Mouse (Mus musculus): ENCODE measurements around the gene Stxbp6. TPM values are rescaled to one million over a fixed set of nuclear protein-coding genes. Genes with fewer than 3 reads are reported as not detected.
A peak's percentile ranks its signal among the peaks of the same experiment; 100 is the strongest.

Gene Stxbp6
- polyA plus RNA-seq, 1 experiment from 2014 or later: 11.5 TPM

DNA sequence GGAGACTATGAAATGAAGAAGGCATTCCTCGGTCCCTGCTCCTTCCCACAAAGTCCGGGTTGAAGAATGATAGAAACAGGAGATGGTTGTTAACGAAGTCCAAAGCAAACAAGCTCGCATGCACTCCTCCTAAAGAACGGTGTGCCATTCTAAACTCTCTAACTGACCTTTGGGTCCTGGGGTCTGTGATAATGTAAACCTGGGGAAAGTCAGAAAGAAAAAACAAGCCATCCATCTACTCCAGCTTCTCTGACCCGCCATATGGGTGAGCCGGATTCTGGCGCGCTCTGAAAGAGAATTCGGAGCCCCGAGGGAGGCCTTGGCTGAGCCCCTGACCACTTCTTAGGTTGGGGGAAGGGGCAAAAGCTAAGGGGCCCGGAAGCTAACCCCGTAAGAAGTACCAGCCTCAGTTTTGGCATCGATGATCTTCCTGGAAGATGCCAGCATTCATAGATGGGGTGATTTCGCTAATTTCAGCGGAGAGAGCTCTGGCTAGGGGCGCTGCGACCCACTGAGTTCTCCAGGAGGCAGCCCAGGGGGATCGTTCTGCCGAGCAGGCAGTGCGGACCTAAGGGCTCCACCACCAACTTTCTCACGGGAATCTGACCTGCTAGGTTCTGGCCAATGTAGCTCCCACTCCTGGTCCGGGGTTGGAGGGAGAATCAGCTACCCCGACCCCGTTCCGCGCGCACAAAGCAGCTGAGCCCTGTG, 1.0 kb downstream of the Stxbp6 start:
- Histone ChIP-seq H3K27me3 (peaks cover 3% of the 10 kb centered on the region; the same call in 1 of the 2 replicates), H3K27ac (peak overlapping the region; percentile 71), H3K9me3 (replicated peaks) (no peaks in the 10 kb centered on the region), H3K4me3 (peak overlapping the region; percentile 72), H3K9ac (peak overlapping the region; percentile 74), H3K4me2 (replicated peaks) (peak overlapping the region; percentile 100), H3K4me1 (peaks cover 10% of the 10 kb centered on the region; the same call in 1 of the 2 replicates), H3K36me3 (no peaks in the 10 kb centered on the region)
- under 1% methylated on average over 28 of the region's 28 CpGs for WGBS
- peak; percentile 66 for ATAC-seq (ENCODE audit: low FRiP score)

DNA sequence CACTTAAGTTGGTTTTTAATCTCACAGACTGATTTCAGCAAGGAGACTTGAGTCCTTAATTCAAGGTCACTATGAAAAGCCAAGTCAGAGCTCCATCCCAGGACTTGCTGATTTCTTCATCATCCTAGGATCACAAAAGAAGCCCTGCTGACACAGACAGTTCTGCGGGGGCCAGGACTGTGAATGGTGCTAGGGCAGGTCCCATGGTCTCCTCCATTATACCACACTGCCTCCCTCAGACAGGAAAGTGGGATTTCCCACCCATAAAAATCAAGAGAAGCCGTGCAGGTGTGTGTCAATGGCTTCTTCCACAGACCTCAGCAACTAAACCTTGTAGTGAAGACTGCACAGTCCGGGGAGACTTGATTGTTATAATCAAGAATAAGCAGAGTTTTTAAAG, 2.3 kb downstream of the Stxbp6 start:
- 59% methylated on average over 3 of the region's 3 CpGs for WGBS
- Histone ChIP-seq H3K9ac (no peak overlapping the region), H3K27ac (no peak overlapping the region), H3K4me2 (replicated peaks) (no peak overlapping the region), H3K9me3 (replicated peaks) (no peaks in the 10 kb centered on the region), H3K27me3 (peaks cover 3% of the 10 kb centered on the region; the same call in 1 of the 2 replicates), H3K36me3 (no peaks in the 10 kb centered on the region), H3K4me1 (peaks cover 10% of the 10 kb centered on the region; the same call in 1 of the 2 replicates), H3K4me3 (no peak overlapping the region)
- ATAC-seq (ENCODE audit: low FRiP score): no peak

DNA sequence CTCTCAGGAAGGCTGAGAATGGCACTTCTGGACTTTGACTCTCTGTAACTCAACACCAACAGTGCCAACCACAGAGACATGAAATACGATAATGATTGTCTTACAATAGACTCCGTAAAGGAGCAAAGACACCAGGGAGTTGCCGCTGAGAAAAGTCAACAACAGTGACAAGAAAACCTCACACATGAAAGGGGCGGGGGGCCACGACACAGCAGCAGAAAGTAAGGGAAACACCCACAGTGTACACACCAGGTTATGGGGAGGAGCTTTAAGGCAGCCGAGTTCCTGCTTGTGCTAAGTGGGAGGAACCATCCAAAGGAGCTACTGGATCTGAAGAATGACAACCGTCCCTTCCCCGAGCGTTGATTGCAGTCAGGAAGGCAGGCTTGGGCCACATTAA, 4.3 kb downstream of the Stxbp6 start:
- H3K27ac ChIP-seq: no peak overlapping the region
- H3K27me3 ChIP-seq: no peaks in the 10 kb centered on the region
- H3K4me2 ChIP-seq (replicated peaks): no peak overlapping the region
- 51% methylated on average over 9 of the region's 9 CpGs for WGBS
- H3K9me3 ChIP-seq (replicated peaks): no peaks in the 10 kb centered on the region
- H3K4me3 ChIP-seq: no peak overlapping the region
- peaks cover 14% of the 10 kb centered on the region for H3K4me1 ChIP-seq
- no peak overlapping the region for H3K9ac ChIP-seq
- ATAC-seq (ENCODE audit: low FRiP score): no peak
- H3K36me3 ChIP-seq: no peaks in the 10 kb centered on the region

DNA sequence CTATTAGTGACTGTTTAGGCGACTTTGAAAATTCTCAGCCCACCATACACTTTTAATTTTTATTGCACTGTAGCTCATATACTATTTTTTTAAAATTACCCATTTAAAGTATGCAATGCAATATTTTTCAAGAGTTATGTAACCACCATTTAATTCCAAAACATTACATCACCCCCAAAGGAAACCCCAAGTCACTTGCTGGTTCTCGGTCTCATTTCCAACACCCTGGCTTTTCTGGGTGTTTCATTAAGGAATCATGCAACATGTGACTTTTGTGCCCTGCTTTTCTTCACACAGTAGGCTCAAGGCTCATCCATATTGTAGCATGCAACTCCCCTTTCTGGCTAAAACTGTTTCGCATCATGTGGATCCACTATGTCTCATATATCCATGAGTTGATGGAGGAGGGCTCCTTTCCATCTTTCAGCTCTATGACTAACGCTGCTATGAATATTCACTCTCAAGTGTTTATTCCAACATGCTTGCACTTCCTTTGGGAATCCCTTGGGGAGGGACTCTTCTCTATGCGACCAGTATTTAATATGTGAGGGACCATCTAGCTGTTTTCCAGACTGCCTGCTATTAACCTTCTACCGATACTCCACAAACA, 6.3 kb downstream of the Stxbp6 start:
- Histone ChIP-seq H3K9ac (no peak overlapping the region), H3K9me3 (replicated peaks) (no peaks in the 10 kb centered on the region), H3K4me1 (peaks cover 7% of the 10 kb centered on the region; the same call in 1 of the 2 replicates), H3K4me3 (no peak overlapping the region), H3K36me3 (no peaks in the 10 kb centered on the region), H3K4me2 (replicated peaks) (no peak overlapping the region), H3K27ac (no peak overlapping the region), H3K27me3 (no peaks in the 10 kb centered on the region)
- 78% methylated on average over 6 of the region's 6 CpGs for WGBS
- ATAC-seq (ENCODE audit: low FRiP score): no peak

DNA sequence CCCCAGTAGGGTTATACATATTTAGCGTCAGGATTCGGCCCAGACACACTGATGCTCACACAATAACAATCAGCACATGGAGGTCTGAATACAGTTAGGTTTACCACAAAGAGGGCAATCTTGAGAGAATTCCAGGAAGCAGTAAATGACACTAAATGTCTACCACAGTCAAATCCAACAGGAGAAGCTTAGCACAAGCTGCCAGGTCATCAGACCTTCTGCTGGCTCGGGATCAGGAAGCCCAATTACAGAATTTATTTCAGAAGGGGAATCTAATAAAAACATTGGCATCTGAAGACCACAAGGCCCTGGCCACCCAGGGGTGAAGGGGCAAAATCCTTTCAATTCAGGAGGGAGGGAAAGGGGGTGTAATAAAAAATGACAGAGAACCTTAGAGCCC, 6.8 kb downstream of the Stxbp6 start:
- H3K27me3 ChIP-seq: no peaks in the 10 kb centered on the region
- no peak overlapping the region for H3K27ac ChIP-seq
- ATAC-seq (ENCODE audit: low FRiP score): no peak
- WGBS: 33% methylated on average over 3 of the region's 3 CpGs
- no peaks in the 10 kb centered on the region for H3K36me3 ChIP-seq
- H3K4me3 ChIP-seq: no peak overlapping the region
- H3K4me1 ChIP-seq: peaks cover 4% of the 10 kb centered on the region; the same call in 1 of the 2 replicates
- H3K4me2 ChIP-seq (replicated peaks): no peak overlapping the region; the same call in 1 of the 2 replicates
- no peaks in the 10 kb centered on the region for H3K9me3 ChIP-seq (replicated peaks)
- H3K9ac ChIP-seq: no peak overlapping the region

DNA sequence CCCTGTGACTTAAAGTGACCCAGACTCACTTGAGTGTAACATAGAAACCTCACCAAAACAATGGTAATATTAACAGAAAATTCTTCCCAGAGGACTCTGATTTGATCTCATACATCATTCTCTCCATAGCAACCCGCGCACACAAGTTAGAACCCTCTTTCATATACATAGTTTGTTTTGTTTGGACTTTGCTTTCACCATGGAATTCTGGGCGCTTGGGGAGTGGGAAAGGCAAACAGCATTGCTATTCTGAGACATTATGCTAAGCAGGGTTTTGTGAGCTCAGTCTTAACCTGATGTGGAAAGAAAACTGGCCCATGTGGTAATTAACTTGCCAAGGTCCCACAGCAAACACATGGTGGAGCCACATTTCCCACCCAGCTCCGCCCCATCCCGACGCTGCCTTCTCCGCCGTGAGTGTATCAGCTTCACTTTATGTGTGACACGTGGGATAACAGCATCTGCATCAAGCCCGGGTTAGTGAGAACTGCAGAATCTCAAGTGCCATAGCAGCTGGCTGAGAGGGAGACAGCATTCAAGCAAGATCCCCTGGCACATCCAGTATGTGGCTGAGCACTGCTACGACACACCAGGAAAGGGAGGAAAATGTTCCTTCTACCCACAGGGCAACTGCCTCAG, 7.3 kb downstream of the Stxbp6 start:
- H3K36me3 ChIP-seq: no peaks in the 10 kb centered on the region
- no peak overlapping the region; the same call in 1 of the 2 replicates for H3K4me2 ChIP-seq (replicated peaks)
- H3K9me3 ChIP-seq (replicated peaks): no peaks in the 10 kb centered on the region
- ATAC-seq (ENCODE audit: low FRiP score): peak; percentile 41; the same call in 1 of the 2 replicates
- H3K4me1 ChIP-seq: peaks cover 4% of the 10 kb centered on the region; the same call in 1 of the 2 replicates
- H3K27ac ChIP-seq: no peak overlapping the region
- 33% methylated on average over 11 of the region's 11 CpGs for WGBS
- H3K27me3 ChIP-seq: no peaks in the 10 kb centered on the region
- H3K4me3 ChIP-seq: no peak overlapping the region
- no peak overlapping the region for H3K9ac ChIP-seq

DNA sequence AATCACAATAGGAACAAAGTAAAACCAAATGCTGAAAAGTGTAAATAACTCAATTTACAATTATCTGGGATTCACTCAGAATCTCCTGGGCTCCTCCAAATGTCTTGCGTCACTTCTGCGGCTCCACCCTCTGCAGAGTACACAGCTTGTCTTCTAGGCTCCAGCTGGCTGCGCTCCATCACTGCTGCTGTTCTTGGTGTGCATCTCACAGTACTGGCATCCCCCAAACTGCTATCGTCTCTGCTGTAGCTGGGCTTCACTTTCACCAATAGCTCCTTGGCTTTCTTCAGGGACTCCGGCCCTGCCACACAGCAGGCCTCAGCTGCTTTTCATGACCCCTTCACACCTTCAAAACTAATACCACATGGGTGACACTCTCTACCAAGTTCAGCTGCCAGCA, 10.9 kb downstream of the Stxbp6 start:
- no peak overlapping the region for H3K4me3 ChIP-seq
- no peaks in the 10 kb centered on the region for H3K27me3 ChIP-seq
- no peak overlapping the region for H3K9ac ChIP-seq
- H3K27ac ChIP-seq: no peak overlapping the region
- no peaks in the 10 kb centered on the region for H3K9me3 ChIP-seq (replicated peaks)
- H3K36me3 ChIP-seq: no peaks in the 10 kb centered on the region
- 76% methylated on average over 5 of the region's 5 CpGs for WGBS
- ATAC-seq (ENCODE audit: low FRiP score): no peak
- H3K4me2 ChIP-seq (replicated peaks): no peak overlapping the region
- peaks cover 4% of the 10 kb centered on the region; the same call in 1 of the 2 replicates for H3K4me1 ChIP-seq

DNA sequence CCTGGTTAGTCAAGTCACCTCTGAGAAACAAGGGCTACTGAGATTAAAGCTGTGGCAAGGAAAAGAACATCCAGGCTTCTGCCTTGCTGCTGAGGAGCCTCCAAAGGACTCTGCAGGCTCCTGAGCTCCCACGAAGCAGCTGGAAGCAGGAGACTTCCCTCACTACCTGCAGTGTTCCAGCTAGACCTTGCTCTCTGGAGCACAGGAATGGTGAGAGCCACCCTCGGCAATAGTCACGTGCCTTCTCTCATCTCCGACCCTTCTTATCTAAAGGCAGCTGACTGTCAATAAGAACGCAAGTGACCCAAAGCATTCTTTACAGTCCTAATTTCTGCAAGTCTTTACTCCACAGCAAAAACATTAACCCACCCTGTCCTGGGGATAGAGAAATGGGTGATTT, 13.2 kb downstream of the Stxbp6 start:
- no peaks in the 10 kb centered on the region for H3K27me3 ChIP-seq
- no peaks in the 10 kb centered on the region for H3K36me3 ChIP-seq
- H3K27ac ChIP-seq: no peak overlapping the region
- no peak overlapping the region for H3K9ac ChIP-seq
- WGBS: 72% methylated on average over 5 of the region's 5 CpGs
- ATAC-seq (ENCODE audit: low FRiP score): no peak
- no peaks in the 10 kb centered on the region for H3K4me1 ChIP-seq
- H3K4me2 ChIP-seq (replicated peaks): no peak overlapping the region
- H3K4me3 ChIP-seq: no peak overlapping the region
- H3K9me3 ChIP-seq (replicated peaks): no peaks in the 10 kb centered on the region

DNA sequence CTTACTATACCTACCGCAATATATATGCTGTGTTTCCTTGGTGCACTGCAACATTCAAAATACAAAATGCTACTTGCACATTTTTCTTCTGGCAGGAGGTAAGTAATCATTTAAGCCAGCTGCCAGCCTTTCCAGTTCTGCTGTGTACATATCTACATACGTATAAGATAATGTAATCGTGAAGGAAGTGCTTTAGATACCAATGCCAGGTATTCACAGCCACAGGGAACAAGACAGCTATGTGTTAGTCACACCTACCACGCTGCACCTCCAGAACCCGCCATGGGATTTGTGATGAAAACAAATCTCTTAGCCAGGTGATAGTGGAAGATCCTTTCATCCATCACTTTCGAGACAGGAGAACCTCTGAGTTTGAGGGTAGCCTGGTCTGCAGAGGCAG, 13.7 kb downstream of the Stxbp6 start:
- H3K4me1 ChIP-seq: no peaks in the 10 kb centered on the region
- ATAC-seq (ENCODE audit: low FRiP score): no peak
- WGBS: 92% methylated on average over 6 of the region's 6 CpGs
- no peak overlapping the region for H3K9ac ChIP-seq
- H3K4me2 ChIP-seq (replicated peaks): no peak overlapping the region
- H3K27ac ChIP-seq: no peak overlapping the region
- no peaks in the 10 kb centered on the region for H3K9me3 ChIP-seq (replicated peaks)
- H3K36me3 ChIP-seq: no peaks in the 10 kb centered on the region
- H3K4me3 ChIP-seq: no peak overlapping the region
- H3K27me3 ChIP-seq: no peaks in the 10 kb centered on the region

DNA sequence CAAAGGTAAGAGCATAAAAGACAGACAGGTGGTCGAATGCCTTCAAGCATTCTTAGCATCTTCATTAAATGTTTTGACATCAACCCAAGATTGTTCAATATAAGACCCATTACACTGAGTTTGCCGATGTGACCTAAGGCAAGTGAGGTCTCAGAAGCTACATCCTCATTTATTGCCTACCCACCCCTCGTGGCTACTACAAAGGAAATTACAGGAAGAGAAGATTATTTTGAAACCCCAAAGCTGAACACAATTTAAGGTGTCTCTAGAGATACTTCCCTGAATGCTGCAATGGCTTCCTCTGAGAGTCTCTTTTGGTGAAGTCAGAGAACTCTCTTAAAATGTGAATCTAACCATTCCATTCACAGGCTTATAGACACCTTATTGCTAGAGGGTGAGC, 16.5 kb downstream of the Stxbp6 start:
- 81% methylated on average over 3 of the region's 3 CpGs for WGBS

DNA sequence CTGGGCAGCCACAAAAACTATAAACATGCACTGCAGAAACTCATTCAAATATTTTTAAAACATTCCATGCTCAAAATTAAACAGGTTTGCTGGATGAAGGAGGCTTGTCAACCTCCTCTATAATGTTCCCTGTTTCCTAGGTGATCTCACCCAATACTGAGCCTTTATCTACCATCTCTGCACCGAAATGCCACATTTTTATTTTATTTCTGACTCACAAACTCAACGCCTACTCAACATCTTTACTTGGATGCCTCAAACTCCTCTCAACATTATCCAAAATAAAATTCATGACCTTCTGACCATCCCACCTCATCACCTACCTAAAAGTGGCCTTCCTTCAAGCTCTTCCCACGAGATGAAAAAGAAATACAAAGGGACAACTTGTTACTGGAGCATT, 18.1 kb downstream of the Stxbp6 start:
- no peaks in the 10 kb centered on the region for H3K4me1 ChIP-seq
- no peak overlapping the region for H3K9ac ChIP-seq
- 94% methylated on average over 3 of the region's 3 CpGs for WGBS
- no peak for ATAC-seq (ENCODE audit: low FRiP score)
- H3K4me3 ChIP-seq: no peak overlapping the region
- H3K4me2 ChIP-seq (replicated peaks): no peak overlapping the region
- no peaks in the 10 kb centered on the region for H3K36me3 ChIP-seq
- no peaks in the 10 kb centered on the region for H3K9me3 ChIP-seq (replicated peaks)
- H3K27ac ChIP-seq: no peak overlapping the region
- no peaks in the 10 kb centered on the region for H3K27me3 ChIP-seq

More for the DNA sequence above, 16.5 kb downstream of the Stxbp6 start:
- H3K36me3 ChIP-seq: no peaks in the 10 kb centered on the region
- no peak overlapping the region for H3K4me3 ChIP-seq
- no peaks in the 10 kb centered on the region for H3K27me3 ChIP-seq
- ATAC-seq (ENCODE audit: low FRiP score): no peak
- no peak overlapping the region for H3K27ac ChIP-seq
- H3K4me2 ChIP-seq (replicated peaks): no peak overlapping the region
- H3K9me3 ChIP-seq (replicated peaks): no peaks in the 10 kb centered on the region
- no peak overlapping the region for H3K9ac ChIP-seq
- H3K4me1 ChIP-seq: no peaks in the 10 kb centered on the region

DNA sequence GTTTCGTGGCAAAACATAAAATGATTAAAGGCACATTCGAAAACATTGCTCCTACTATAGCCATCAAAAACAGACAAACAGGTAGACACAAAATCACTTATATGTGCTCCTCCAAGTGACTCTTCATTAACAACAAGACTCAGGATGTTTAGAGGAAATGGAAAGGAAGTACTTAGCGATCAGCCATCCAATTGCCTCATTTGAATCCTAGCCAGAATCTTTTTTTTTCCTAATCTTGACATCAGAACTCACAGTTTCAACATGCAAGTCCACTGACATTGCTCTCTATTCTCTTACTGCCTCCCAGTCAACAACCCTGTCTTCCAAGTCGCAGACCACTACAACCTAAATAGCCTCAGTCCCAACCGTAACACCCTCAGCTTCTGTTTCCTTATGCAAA, 21.2 kb downstream of the Stxbp6 start:
- 91% methylated on average over 5 of the region's 5 CpGs for WGBS
- no peak overlapping the region for H3K4me2 ChIP-seq (replicated peaks)
- no peak overlapping the region for H3K27ac ChIP-seq
- H3K9me3 ChIP-seq (replicated peaks): no peaks in the 10 kb centered on the region
- no peaks in the 10 kb centered on the region for H3K27me3 ChIP-seq
- H3K4me1 ChIP-seq: no peaks in the 10 kb centered on the region
- H3K4me3 ChIP-seq: no peak overlapping the region
- H3K36me3 ChIP-seq: no peaks in the 10 kb centered on the region
- no peak overlapping the region for H3K9ac ChIP-seq
- no peak for ATAC-seq (ENCODE audit: low FRiP score)
